Mouse (Mus musculus) macrophage (primary cell): Measurements from ENCODE around the gene Tnpo1. TPM values are rescaled to one million over a fixed set of nuclear protein-coding genes. Genes with fewer than 3 reads are reported as not detected.
A peak's percentile ranks its signal among the peaks of the same experiment; 100 is the strongest.
"Not testable (repeated sequence)": the region's sequence is repeated elsewhere in the genome, so short reads cannot be mapped to it uniquely, and the experiment has no call there.

Experiments used
- H3K27ac ChIP-seq: fragments of 350-480 bp; formaldehyde crosslinking; 2 replicates; pipeline ENCODE4 v1.9.0; 2021
- H3K36me3 ChIP-seq: fragments of 350-480 bp; formaldehyde crosslinking; 2 replicates; pipeline ENCODE4 v1.9.0; 2021; ENCODE audit errors: inconsistent target
- H3K4me3 ChIP-seq: fragments of 350-480 bp; formaldehyde crosslinking; 2 replicates; pipeline ENCODE4 v1.9.0; 2021; ENCODE audit errors: inconsistent target
- H3K79me2 ChIP-seq: fragments of 350-480 bp; formaldehyde crosslinking; 2 replicates; pipeline ENCODE4 v1.9.0; 2021; ENCODE audit errors: inconsistent target
- WGBS: methylation state at CpG from one replicate; pipeline ENCODE4 v1.1.7; 2026; ENCODE audit warnings: inconsistent platforms; ENCODE audit not compliant: missing documents; 5-methylcytosine and 5-hydroxymethylcytosine counted together
- polyA plus RNA-seq: library from polyadenylated mRNA; stranded (reverse); fragments of 250-400 nt; gene quantifications from 3 replicates; pipeline ENCODE4 v1.2.4, GENCODE M21; 2018; ENCODE audit warnings: inconsistent platforms

Tnpo1 gene
- polyA plus RNA-seq, 1 experiment from 2014 or later: 25.1 TPM

DNA sequence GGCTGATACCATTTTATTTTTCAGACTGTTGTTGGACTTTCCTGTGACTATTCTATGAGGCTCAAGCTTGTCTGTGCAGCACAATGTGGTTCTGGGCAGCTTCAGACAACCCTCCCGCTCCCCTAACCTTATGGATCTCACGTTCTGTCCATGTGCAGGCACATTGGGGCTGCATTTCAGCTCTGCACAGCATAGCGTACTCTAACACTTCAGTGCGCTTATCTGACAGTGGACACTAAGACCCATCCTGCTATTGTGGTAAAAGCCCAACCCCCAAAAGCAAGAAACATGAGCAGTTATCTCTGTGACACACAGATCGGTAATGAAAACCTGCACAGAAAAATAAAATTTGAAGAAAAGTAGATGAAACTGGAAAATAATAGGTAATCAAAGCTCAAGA is 90.4 kb downstream of the Tnpo1 start:
- no peaks in the 10 kb centered on the region for H3K36me3 ChIP-seq
- H3K27ac ChIP-seq: no peak overlapping the region
- 99% methylated on average over 5 of the region's 5 CpGs for WGBS
- no peak overlapping the region for H3K4me3 ChIP-seq
- H3K79me2 ChIP-seq: no peaks in the 10 kb centered on the region

GRCm38 (mm10) chr13:98834723-98835122 is 91.5 kb downstream of the Tnpo1 start:
- no peak overlapping the region for H3K4me3 ChIP-seq
- H3K79me2 ChIP-seq: no peaks in the 10 kb centered on the region
- 88% methylated on average over 3 of the region's 3 CpGs for WGBS
- no peaks in the 10 kb centered on the region for H3K36me3 ChIP-seq
- no peak overlapping the region for H3K27ac ChIP-seq

GRCm38 (mm10) chr13:98834199-98834598 is 92.0 kb downstream of the Tnpo1 start:
- Histone ChIP-seq H3K79me2 (no peaks in the 10 kb centered on the region), H3K27ac (no peak overlapping the region), H3K36me3 (no peaks in the 10 kb centered on the region), H3K4me3 (no peak overlapping the region)
- 70% methylated on average over 1 of the region's 1 CpGs for WGBS

- Histone ChIP-seq H3K36me3 (no peaks in the 10 kb centered on the region), H3K4me3 (no peak overlapping the region), H3K79me2 (no peaks in the 10 kb centered on the region), H3K27ac (peak overlapping the region; percentile 62)
- WGBS: 52% methylated on average over 10 of the region's 10 CpGs
These were observed 93.4 kb downstream of the Tnpo1 start for GRCm38 (mm10) chr13:98832451-98833450.

DNA sequence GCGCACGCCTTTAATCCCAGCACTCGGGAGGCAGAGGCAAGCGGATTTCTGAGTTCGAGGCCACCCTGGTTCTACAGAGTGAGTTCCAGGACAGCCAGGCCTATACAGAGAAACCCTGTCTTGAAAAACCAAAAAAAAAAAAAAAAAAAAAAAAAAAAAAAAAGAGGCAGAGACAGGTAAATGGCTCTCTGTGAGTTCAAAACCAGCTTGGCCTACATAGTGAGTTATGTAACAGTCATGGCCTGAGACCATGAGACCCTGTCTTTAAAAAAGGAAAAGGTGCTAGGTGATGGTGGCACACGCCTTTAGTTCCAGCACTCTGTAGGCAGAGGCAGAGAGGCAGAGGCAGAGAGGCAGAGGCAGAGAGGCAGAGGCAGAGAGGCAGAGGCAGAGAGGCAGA is 97.2 kb downstream of the Tnpo1 start:
- H3K36me3 ChIP-seq, H3K79me2 ChIP-seq, H3K27ac ChIP-seq, H3K4me3 ChIP-seq: not testable (repeated sequence)
- WGBS: 85% methylated on average over 6 of the region's 6 CpGs

DNA sequence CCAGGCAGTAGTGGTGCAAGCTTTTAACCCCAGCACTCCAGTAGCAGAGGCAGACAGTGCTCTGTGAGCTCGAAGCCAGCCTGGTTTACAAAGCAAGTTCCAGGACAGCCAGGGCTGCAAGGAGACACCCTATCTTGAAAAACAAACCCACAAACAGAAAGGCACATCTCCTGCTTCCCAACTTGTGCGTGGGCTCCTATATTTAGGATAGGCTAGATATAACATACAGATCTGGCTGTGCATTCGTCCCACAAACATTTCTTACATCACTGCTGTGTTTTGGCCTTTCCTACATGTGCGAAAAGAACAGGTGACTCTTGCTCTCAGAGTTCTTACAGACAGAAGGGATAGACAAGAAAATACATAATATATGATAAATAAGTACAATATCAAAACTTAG is 100.6 kb downstream of the Tnpo1 start:
- Histone ChIP-seq H3K27ac (no peak overlapping the region), H3K79me2 (no peaks in the 10 kb centered on the region), H3K36me3 (no peaks in the 10 kb centered on the region), H3K4me3 (no peak overlapping the region)
- WGBS: 94% methylated on average over 4 of the region's 4 CpGs

DNA sequence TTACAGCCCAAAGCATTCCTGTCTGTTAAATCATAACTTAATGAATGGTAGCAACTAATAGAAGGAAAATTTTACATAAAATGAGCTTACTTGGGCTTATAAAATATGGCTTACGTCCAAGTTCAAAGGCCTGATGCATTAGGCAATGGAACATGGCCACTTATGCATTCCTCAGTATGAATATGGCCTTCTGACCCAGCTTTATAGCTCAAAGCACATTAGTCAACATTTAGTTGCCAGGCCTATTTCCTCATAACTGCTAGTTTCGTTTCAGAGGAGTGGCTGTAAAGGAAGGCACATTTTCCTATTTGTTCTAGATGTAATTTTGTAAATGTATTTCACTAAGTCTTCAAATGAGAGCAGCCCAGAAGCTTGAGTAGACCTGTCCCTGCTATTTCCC is 107.1 kb downstream of the Tnpo1 start:
- WGBS: 38% methylated on average over 2 of the region's 2 CpGs
- Histone ChIP-seq H3K79me2 (no peaks in the 10 kb centered on the region), H3K27ac (peak overlapping the region; percentile 77), H3K36me3 (no peaks in the 10 kb centered on the region), H3K4me3 (no peak overlapping the region)

GRCm38 (mm10) chr13:98818205-98818604 is 108.0 kb downstream of the Tnpo1 start:
- no peak overlapping the region for H3K4me3 ChIP-seq
- peaks cover 8% of the 10 kb centered on the region for H3K79me2 ChIP-seq
- 100% methylated on average over 4 of the region's 4 CpGs for WGBS
- no peaks in the 10 kb centered on the region for H3K36me3 ChIP-seq
- H3K27ac ChIP-seq: no peak overlapping the region

DNA sequence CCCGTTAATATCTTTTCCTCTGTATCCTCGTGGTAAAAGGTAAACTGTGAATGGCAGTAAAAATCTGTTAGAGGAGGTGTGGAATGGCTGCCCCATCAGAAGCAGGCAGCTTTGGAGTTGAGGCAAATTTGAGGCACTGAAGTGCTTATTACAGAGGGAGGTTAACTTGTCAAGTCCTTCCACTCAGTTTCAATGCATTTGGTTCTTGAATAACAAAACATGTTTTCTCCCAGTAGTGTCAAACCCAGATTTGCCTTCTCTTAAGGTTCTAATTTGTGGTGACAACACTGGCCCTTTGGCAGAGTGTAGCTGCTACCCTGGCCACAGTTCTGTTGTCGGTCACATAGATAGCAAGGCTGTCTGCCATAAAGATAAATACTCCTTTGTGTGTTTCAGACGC is 108.4 kb downstream of the Tnpo1 start:
- no peak overlapping the region for H3K4me3 ChIP-seq
- no peaks in the 10 kb centered on the region for H3K36me3 ChIP-seq
- no peak overlapping the region for H3K27ac ChIP-seq
- peaks cover 13% of the 10 kb centered on the region for H3K79me2 ChIP-seq
- 84% methylated on average over 2 of the region's 4 CpGs for WGBS

DNA sequence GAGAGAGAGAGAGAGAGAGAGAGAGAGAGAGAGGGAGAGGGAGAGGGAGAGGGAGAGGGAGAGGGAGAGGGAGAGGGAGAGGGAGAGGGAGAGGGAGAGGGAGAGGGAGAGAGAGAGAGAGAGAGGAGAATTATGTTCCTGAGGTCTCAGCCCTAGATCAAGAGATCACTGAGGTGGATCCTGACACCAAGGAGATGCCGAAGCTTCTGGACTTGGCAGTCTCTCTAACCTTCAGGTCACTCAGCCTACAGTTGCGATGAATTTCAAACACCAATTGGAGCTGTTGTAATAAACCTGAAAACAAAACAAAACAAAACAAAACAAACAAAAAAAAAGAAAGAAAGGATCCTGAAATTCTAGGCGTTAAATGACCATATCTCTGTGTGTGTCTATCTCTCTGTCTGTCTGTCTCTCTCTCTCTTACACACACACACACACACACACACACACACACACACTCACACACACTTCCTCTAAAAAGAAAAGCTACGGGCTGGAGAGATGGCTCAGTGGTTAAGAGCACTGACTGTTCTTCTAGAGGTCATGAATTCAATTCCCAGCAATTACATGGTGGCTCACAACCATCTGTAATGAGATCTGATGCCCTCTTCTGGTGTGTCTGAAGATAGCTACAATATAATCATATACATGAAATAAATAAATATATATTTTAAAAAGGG is 109.1 kb downstream of the Tnpo1 start:
- H3K36me3 ChIP-seq, H3K4me3 ChIP-seq, H3K27ac ChIP-seq: not testable (repeated sequence)
- peaks cover 19% of the 10 kb centered on the region for H3K79me2 ChIP-seq
- 75% methylated on average over 3 of the region's 4 CpGs for WGBS

DNA sequence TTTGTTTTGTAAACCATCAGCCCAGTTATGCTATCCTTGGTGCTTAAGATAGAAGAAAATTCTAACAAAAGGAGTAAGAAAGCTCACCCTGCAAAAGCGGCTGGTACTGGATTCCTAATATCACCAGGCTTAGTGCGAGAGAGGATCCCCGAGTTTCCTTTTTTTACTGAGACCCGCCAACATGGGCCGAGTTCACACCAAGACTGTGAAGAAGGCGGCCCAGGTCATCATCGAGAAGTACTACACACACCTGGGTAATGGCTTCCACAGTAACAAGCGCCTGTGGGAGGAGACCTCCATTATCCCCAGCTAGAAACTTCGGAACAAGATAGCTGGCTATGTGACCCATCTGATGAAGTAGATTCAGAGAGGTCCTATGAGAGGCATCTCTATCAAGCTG is 109.6 kb downstream of the Tnpo1 start:
- WGBS: 85% methylated on average over 7 of the region's 9 CpGs
- peaks cover 25% of the 10 kb centered on the region for H3K79me2 ChIP-seq
- H3K4me3 ChIP-seq: no peak overlapping the region
- H3K27ac ChIP-seq: 0 out of 2 replicates have a peak overlapping the region, but pooled peaks have one; percentile 78
- no peaks in the 10 kb centered on the region for H3K36me3 ChIP-seq

GRCm38 (mm10) chr13:98815147-98815785 is 110.9 kb downstream of the Tnpo1 start, which contains the start of gene Fcho2:
Gene Fcho2, minus strand, starts transcription at chr13:98815449.
- Histone ChIP-seq H3K36me3 (no peaks in the 10 kb centered on the region), H3K27ac (peak within 1 kb of the TSS; percentile 90), H3K79me2 (peaks cover 38% of the 10 kb centered on the region)

GRCm38 (mm10) chr13:98814275-98815040 is 111.7 kb downstream of the Tnpo1 start:
- Histone ChIP-seq H3K79me2 (peaks cover 46% of the 10 kb centered on the region), H3K36me3 (no peaks in the 10 kb centered on the region), H3K4me3 (peak overlapping the region; percentile 77), H3K27ac (peak overlapping the region; percentile 90)
- 2% methylated on average over 68 of the region's 81 CpGs for WGBS

More at GRCm38 (mm10) chr13:98815147-98815785, 110.9 kb downstream of the Tnpo1 start, which contains the start of gene Fcho2:
- peak within 1 kb of the TSS; percentile 77 for H3K4me3 ChIP-seq
- WGBS: 2% methylated on average over 47 of the region's 61 CpGs
